Mouse (Mus musculus) limb, embryonic 15.5 days (tissue): ENCODE measurements around the gene Nkain2. TPM values are rescaled to one million over a fixed set of nuclear protein-coding genes. Genes with fewer than 3 reads are reported as not detected.

ENCODE experiments used
- ATAC-seq: fragments of 200-750 bp; cut with Nextera tagmentation; 2 replicates; pipeline ENCODE4 v1.8.0; 2017; ENCODE audit warnings: low read depth, moderate TSS enrichment; ENCODE audit not compliant: insufficient number of reproducible peaks, low FRiP score, low TSS enrichment
- H3K27ac ChIP-seq: fragments of 300-500 bp; sonication (generic); 2 replicates; pipeline ENCODE4 v1.5.1; 2015; ENCODE audit warnings: moderate library complexity, mild to moderate bottlenecking, inconsistent platforms
- H3K27me3 ChIP-seq: fragments of 300-500 bp; sonication (generic); 2 replicates; pipeline ENCODE4 v1.6.1; 2015; ENCODE audit warnings: inconsistent platforms
- H3K36me3 ChIP-seq: fragments of 300-500 bp; sonication (generic); 2 replicates; pipeline ENCODE4 v1.6.1; 2015; ENCODE audit warnings: inconsistent platforms
- H3K4me1 ChIP-seq: fragments of 300-500 bp; sonication (generic); 2 replicates; pipeline ENCODE4 v1.6.1; 2015; ENCODE audit warnings: inconsistent platforms
- H3K4me2 ChIP-seq: fragments of 300-500 bp; sonication (generic); 2 replicates; pipeline ENCODE4 v1.6.1; 2015; ENCODE audit warnings: mild to moderate bottlenecking, inconsistent platforms
- H3K4me3 ChIP-seq: fragments of 300-500 bp; sonication (generic); 2 replicates; pipeline ENCODE4 v1.5.1; 2015; ENCODE audit warnings: mild to moderate bottlenecking, inconsistent platforms
- H3K9ac ChIP-seq: fragments of 300-500 bp; sonication (generic); 2 replicates; pipeline ENCODE4 v1.6.1; 2015; ENCODE audit warnings: inconsistent platforms
- H3K9me3 ChIP-seq: fragments of 300-500 bp; sonication (generic); 2 replicates; pipeline ENCODE4 v1.6.1; 2016; ENCODE audit warnings: inconsistent platforms
- WGBS: fragments of 180-500 bp; shearing (Covaris S2); methylation state at CpG from one replicate; pipeline ENCODE4 v1.1.7; 2015; 5-methylcytosine and 5-hydroxymethylcytosine counted together
- polyA plus RNA-seq: library from polyadenylated mRNA; unstranded; fragments of >200 nt; fragmentation: Nextera tagmentation; extraction: Ambion mirVana; gene quantifications from 2 replicates; pipeline ENCODE4 v1.2.1, GENCODE M21; 2015

Gene Nkain2
- 0.89 and 1.4 TPM in 2 replicates for polyA plus RNA-seq

- H3K9me3 ChIP-seq: no peaks in the 10 kb centered on the region
- H3K27ac ChIP-seq: no peak within 1 kb of the TSS
- peak within 1 kb of the TSS; percentile 44 for H3K9ac ChIP-seq
- under 1% methylated on average over 81 of the region's 81 CpGs for WGBS
- peak within 1 kb of the TSS; percentile 62 for H3K4me3 ChIP-seq
- peak within 1 kb of the TSS; percentile 99 for H3K4me2 ChIP-seq
- ATAC-seq: no peak; the same call in 1 of the 2 replicates
- peaks cover 10% of the 10 kb centered on the region; the same call in 1 of the 2 replicates for H3K27me3 ChIP-seq
- no peaks in the 10 kb centered on the region for H3K36me3 ChIP-seq
- peaks cover 4% of the 10 kb centered on the region; the same call in 1 of the 2 replicates for H3K4me1 ChIP-seq
These were observed at the start of gene Nkain2 for GRCm38 (mm10) chr10:32889652-32890506. Gene Nkain2, minus strand, starts transcription at chr10:32890462.

GRCm38 (mm10) chr10:32939853-32940252, 49.6 kb upstream of the Nkain2 start:
- no peak for ATAC-seq
- no peaks in the 10 kb centered on the region for H3K36me3 ChIP-seq
- H3K27me3 ChIP-seq: no peaks in the 10 kb centered on the region
- 93% methylated on average over 3 of the region's 3 CpGs for WGBS
- no peak overlapping the region for H3K4me2 ChIP-seq
- no peak overlapping the region for H3K4me3 ChIP-seq
- H3K27ac ChIP-seq: no peak overlapping the region
- no peaks in the 10 kb centered on the region for H3K4me1 ChIP-seq
- no peak overlapping the region for H3K9ac ChIP-seq
- H3K9me3 ChIP-seq: no peaks in the 10 kb centered on the region

- no peaks in the 10 kb centered on the region for H3K36me3 ChIP-seq
- no peak overlapping the region for H3K27ac ChIP-seq
- 0 out of 2 replicates have a peak, but pooled peaks cover 1% of the 10 kb centered on the region for H3K27me3 ChIP-seq
- H3K4me3 ChIP-seq: no peak overlapping the region
- ATAC-seq: no peak
- H3K4me2 ChIP-seq: no peak overlapping the region
- H3K9ac ChIP-seq: no peak overlapping the region
- H3K4me1 ChIP-seq: no peaks in the 10 kb centered on the region
- H3K9me3 ChIP-seq: no peaks in the 10 kb centered on the region
These were observed 4.8 kb upstream of the Nkain2 start for GRCm38 (mm10) chr10:32895093-32895492.

- 3% methylated on average over 13 of the region's 13 CpGs for WGBS
These were observed 357 bp upstream of the Nkain2 start for GRCm38 (mm10) chr10:32890507-32891131.

GRCm38 (mm10) chr10:32881977-32882376, 8.3 kb downstream of the Nkain2 start:
- WGBS: 66% methylated on average over 6 of the region's 6 CpGs
- no peaks in the 10 kb centered on the region for H3K9me3 ChIP-seq
- no peak for ATAC-seq

More at GRCm38 (mm10) chr10:32890507-32891131, 357 bp upstream of the Nkain2 start:
- peaks cover 4% of the 10 kb centered on the region; the same call in 1 of the 2 replicates for H3K4me1 ChIP-seq
- H3K27me3 ChIP-seq: peaks cover 10% of the 10 kb centered on the region; the same call in 1 of the 2 replicates
- no peaks in the 10 kb centered on the region for H3K9me3 ChIP-seq
- no peak overlapping the region for H3K9ac ChIP-seq
- H3K36me3 ChIP-seq: no peaks in the 10 kb centered on the region
- H3K4me3 ChIP-seq: peak overlapping the region; percentile 62
- no peak for ATAC-seq
- H3K27ac ChIP-seq: no peak overlapping the region
- peak overlapping the region; percentile 99 for H3K4me2 ChIP-seq

GRCm38 (mm10) chr10:32870691-32871406, 19.4 kb downstream of the Nkain2 start:
- Histone ChIP-seq H3K4me3 (no peak overlapping the region), H3K4me1 (no peaks in the 10 kb centered on the region), H3K27me3 (no peaks in the 10 kb centered on the region), H3K9ac (no peak overlapping the region), H3K27ac (no peak overlapping the region), H3K4me2 (no peak overlapping the region), H3K36me3 (no peaks in the 10 kb centered on the region), H3K9me3 (no peaks in the 10 kb centered on the region)
- ATAC-seq: no peak
- WGBS: 24% methylated on average over 1 of the region's 1 CpGs

More at GRCm38 (mm10) chr10:32881977-32882376, 8.3 kb downstream of the Nkain2 start:
- H3K27me3 ChIP-seq: no peaks in the 10 kb centered on the region
- no peak overlapping the region for H3K4me3 ChIP-seq
- H3K4me2 ChIP-seq: no peak overlapping the region
- no peaks in the 10 kb centered on the region for H3K36me3 ChIP-seq
- no peaks in the 10 kb centered on the region for H3K4me1 ChIP-seq
- H3K27ac ChIP-seq: no peak overlapping the region
- H3K9ac ChIP-seq: no peak overlapping the region

GRCm38 (mm10) chr10:32869541-32869940, 20.7 kb downstream of the Nkain2 start:
- Histone ChIP-seq H3K27me3 (no peaks in the 10 kb centered on the region), H3K4me3 (no peak overlapping the region), H3K9ac (no peak overlapping the region), H3K27ac (no peak overlapping the region), H3K9me3 (no peaks in the 10 kb centered on the region), H3K4me1 (no peaks in the 10 kb centered on the region), H3K4me2 (no peak overlapping the region), H3K36me3 (no peaks in the 10 kb centered on the region)
- WGBS: 44% methylated on average over 1 of the region's 1 CpGs
- no peak for ATAC-seq

- no peak for ATAC-seq
- no peaks in the 10 kb centered on the region for H3K4me1 ChIP-seq
- H3K4me2 ChIP-seq: no peak overlapping the region
- H3K4me3 ChIP-seq: no peak overlapping the region
- 77% methylated on average over 4 of the region's 4 CpGs for WGBS
- H3K9ac ChIP-seq: no peak overlapping the region
- H3K9me3 ChIP-seq: no peaks in the 10 kb centered on the region
- H3K27me3 ChIP-seq: no peaks in the 10 kb centered on the region
- no peak overlapping the region for H3K27ac ChIP-seq
- H3K36me3 ChIP-seq: no peaks in the 10 kb centered on the region
These were observed 74.9 kb downstream of the Nkain2 start for GRCm38 (mm10) chr10:32815210-32815883.

- no peak for ATAC-seq
- H3K4me2 ChIP-seq: no peak overlapping the region
These were observed 94.0 kb downstream of the Nkain2 start for GRCm38 (mm10) chr10:32796215-32796614.

GRCm38 (mm10) chr10:32790541-32790940, 99.7 kb downstream of the Nkain2 start:
- Histone ChIP-seq H3K9ac (no peak overlapping the region), H3K36me3 (no peaks in the 10 kb centered on the region), H3K27me3 (no peaks in the 10 kb centered on the region), H3K4me3 (no peak overlapping the region), H3K27ac (no peak overlapping the region), H3K4me1 (no peaks in the 10 kb centered on the region), H3K9me3 (no peaks in the 10 kb centered on the region), H3K4me2 (no peak overlapping the region)
- ATAC-seq: no peak

More at GRCm38 (mm10) chr10:32796215-32796614, 94.0 kb downstream of the Nkain2 start:
- Histone ChIP-seq H3K4me1 (no peaks in the 10 kb centered on the region), H3K36me3 (no peaks in the 10 kb centered on the region), H3K27me3 (no peaks in the 10 kb centered on the region), H3K9me3 (no peaks in the 10 kb centered on the region), H3K27ac (no peak overlapping the region), H3K9ac (no peak overlapping the region), H3K4me3 (no peak overlapping the region)
- WGBS: 55% methylated on average over 2 of the region's 2 CpGs

GRCm38 (mm10) chr10:32782732-32783359, 107.4 kb downstream of the Nkain2 start:
- H3K36me3 ChIP-seq: no peaks in the 10 kb centered on the region
- H3K4me1 ChIP-seq: no peaks in the 10 kb centered on the region
- 73% methylated on average over 3 of the region's 3 CpGs for WGBS
- no peak overlapping the region for H3K4me3 ChIP-seq
- no peak overlapping the region for H3K27ac ChIP-seq
- H3K4me2 ChIP-seq: no peak overlapping the region
- no peak overlapping the region for H3K9ac ChIP-seq
- H3K27me3 ChIP-seq: no peaks in the 10 kb centered on the region
- no peaks in the 10 kb centered on the region for H3K9me3 ChIP-seq
- no peak for ATAC-seq
